Mouse (Mus musculus) ZHBTc4 (cell line): ENCODE results near the gene Olfr401.

Source experiments
- DNase-seq: peaks from one replicate; pipeline ENCODE4 v3.0.0-alpha.2; 2011; ENCODE audit warnings: low read depth, low spot score

The Olfr401 gene

GRCm38 (mm10) chr11:74113412-74113811 is at the start of gene Olfr401:
TSS of gene Olfr401 (plus strand) at chr11:74113712.
- DNase-seq = no peak

- DNase-seq = no peak
These were observed 43.9 kb upstream of the Olfr401 start, which contains the start of gene Zfp616 for GRCm38 (mm10) chr11:74069655-74070054. TSS of gene Zfp616 (plus strand) at chr11:74069955.

- no peak for DNase-seq
These were observed 12.8 kb upstream of the Olfr401 start for GRCm38 (mm10) chr11:74100724-74101123.

DNA sequence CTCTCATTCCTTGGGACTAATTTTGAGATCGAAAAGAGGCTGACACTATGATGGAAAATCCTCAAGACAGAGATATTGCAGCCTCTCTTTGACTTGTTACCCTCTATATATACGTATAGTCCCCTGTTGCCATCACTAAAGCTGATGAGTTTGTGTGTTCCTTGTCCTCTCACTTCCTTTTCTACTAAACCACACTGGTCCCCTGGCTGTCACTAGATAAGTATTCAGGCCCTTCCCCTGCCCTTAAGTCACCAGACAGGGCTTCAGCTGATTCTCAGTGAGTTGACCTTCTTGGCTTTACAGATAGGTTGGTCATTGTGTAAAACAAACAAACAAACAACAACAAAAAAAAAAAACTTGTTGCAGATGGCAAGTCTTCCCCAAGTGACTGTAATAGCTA is 12.0 kb upstream of the Olfr401 start:
- DNase-seq = no peak

DNA sequence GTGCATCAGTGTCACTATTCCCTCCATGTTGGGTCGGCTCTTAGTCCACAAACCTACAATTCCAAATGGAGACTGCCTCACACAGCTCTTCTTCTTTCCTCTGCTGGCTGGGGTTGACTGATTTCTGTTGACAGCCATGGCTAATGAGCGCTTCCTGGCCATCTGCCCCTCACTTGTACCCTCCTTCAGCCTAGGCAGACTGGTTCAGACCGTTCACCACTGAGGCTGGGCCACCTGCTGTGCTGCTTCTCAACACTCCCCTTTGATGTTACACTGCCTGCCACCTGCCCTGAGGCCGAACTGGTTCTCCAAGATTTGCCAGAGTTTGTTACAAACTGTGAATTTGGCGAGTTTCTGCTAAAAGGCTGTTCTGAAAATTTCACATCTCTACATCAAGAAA is 8.4 kb upstream of the Olfr401 start:
- DNase-seq = peak; percentile 76

DNA sequence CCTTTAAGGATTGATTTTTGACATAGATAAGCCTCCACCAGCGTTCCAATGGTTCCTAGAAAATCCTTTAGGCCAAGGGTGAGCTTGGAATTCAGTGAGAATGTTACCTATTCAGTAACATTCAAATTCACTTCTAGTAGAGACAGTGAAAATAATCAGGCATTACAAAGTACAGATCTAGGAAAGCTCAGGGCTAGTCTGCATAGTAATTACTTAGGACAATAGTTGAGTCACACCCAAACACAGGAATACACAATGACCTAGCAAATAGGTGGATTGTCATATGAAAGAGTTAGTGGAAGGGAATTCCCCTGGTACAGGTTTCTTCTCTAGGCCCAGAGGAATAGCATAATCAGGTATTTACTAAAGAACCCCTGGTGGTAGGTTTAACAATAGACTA is 26.5 kb downstream of the Olfr401 start:
- DNase-seq = peak; percentile 60

GRCm38 (mm10) chr11:74145866-74146265 is 32.4 kb downstream of the Olfr401 start:
- no peak for DNase-seq

- DNase-seq = no peak
These were observed 39.7 kb downstream of the Olfr401 start, which contains the start of gene Olfr402 for GRCm38 (mm10) chr11:74153229-74153628. TSS of gene Olfr402 (plus strand) at chr11:74153529.

DNA sequence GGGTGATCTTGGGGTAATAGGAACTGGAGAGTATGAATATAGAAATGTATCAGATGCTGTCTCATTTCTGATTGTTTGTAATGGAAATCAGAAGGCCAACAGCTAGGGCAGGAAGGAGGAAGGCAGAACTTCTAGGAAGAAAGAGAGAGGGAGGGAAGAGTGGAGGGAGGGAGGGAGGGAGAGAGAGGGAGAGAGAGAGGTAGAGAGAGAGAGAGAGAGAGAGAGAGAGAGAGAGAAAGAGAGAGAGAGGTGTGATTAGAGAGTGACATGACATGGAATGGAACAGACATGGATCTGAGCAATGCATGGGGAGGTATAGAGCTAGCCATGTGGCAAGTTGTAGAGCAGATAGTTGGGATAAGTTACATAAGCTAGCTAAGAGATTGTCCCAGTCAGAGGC is 55.3 kb downstream of the Olfr401 start:
- DNase-seq = no peak
